ENCODE assay signal across 9 mouse cellular contexts in the genomic region with DNA sequence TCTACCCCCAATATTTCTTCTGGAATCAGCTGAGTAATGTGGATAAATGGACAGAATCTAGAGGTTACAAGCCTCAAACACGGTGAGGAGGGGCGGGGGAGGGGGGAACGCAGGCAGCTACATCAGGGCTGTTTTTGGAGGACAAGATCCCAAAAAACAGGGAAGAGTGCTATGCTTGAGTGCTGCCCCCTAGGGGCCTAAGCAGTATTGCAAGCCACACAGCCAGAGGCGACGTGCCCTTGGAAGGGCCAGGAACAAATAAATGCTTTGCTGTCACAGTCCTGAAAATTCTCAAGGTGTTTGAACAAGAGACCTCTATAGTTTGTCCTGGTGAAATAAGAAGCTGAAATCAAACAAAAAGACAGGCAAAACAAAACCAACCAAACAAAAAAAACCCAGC. TPM values are rescaled to one million over a fixed set of nuclear protein-coding genes. Genes with fewer than 3 reads are reported as not detected.
DNase-seq lines count a peak whose midpoint lies in the region; ATAC-seq and TF ChIP-seq lines count a peak whose summit lies in the region.
"Had no signal": no experiment of that assay in that cellular context is flagged by ENCODE, and none has a peak within 500 bp of the region (broad histone marks: within the 10 kb centered on the region; RNA-seq: fewer than 3 reads in every experiment).

No protein-coding gene starts in this region.

- intact Hi-C loops in heart, postnatal 10 days (cut with DNase I) = no loop called here
- intact Hi-C loops in left cerebral cortex, postnatal 25 days (cut with DNase I) = loop anchor here (2.0 kb wide), 1 partner anchor 45 kb away; no protein-coding TSS in a partner anchor

- no peaks in the 10 kb centered on the region for H3K27me3 ChIP-seq in hindbrain, embryonic 11.5 days (ENCODE audit: control insufficient read depth, insufficient read depth, low read length)
- H3K27me3 ChIP-seq in hindbrain, embryonic 16.5 days (replicated peaks; ENCODE audit: control insufficient read depth, insufficient read depth, low read length) = no peaks in the 10 kb centered on the region
- no peaks in the 10 kb centered on the region for H3K27me3 ChIP-seq in Patski
- H3K27me3 ChIP-seq: lung, embryonic 15.5 days had no signal

- no peak for ATAC-seq in hindbrain, embryonic 11.5 days (ENCODE audit: low FRiP score)
- ATAC-seq in hindbrain, embryonic 16.5 days = no peak
- ATAC-seq in Patski = no peak

- no peak overlapping the region for H3K9ac ChIP-seq in hindbrain, embryonic 11.5 days (ENCODE audit: low read depth, low read length)
- H3K9ac ChIP-seq in hindbrain, embryonic 16.5 days (ENCODE audit: low read depth, low read length) = no peak overlapping the region
- H3K9ac ChIP-seq: lung, embryonic 15.5 days had no signal

- in situ Hi-C loops in Patski (cut with MboI; ENCODE audit: low pct_unique_long_range_greater_than_20kb) = no loop called here

- no peak overlapping the region for H3K4me3 ChIP-seq in hindbrain, embryonic 11.5 days (ENCODE audit: low read depth, low read length)
- no peak overlapping the region for H3K4me3 ChIP-seq in hindbrain, embryonic 16.5 days (ENCODE audit: low read length)
- H3K4me3 ChIP-seq: lung, embryonic 15.5 days had no signal

- H3K36me3 ChIP-seq in hindbrain, embryonic 11.5 days (ENCODE audit: control insufficient read depth, insufficient read depth, low read length) = no peaks in the 10 kb centered on the region
- H3K36me3 ChIP-seq in hindbrain, embryonic 16.5 days (ENCODE audit: control insufficient read depth, insufficient read depth, low read length) = no peaks in the 10 kb centered on the region; the same call in 1 of the 2 replicates
- H3K36me3 ChIP-seq: lung, embryonic 15.5 days had no signal

- POLR2A ChIA-PET in Patski (lab: Charles Lee) = interaction anchor here (0.6 to 2.0 kb wide), 5 partner anchors 10 to 186 kb away, joined by 3 to 8 read pairs (median 5); no protein-coding TSS in a partner anchor

- no peaks in the 10 kb centered on the region for H3K9me3 ChIP-seq in hindbrain, embryonic 11.5 days (ENCODE audit: control insufficient read depth, low read length)
- H3K9me3 ChIP-seq in hindbrain, embryonic 16.5 days (ENCODE audit: control insufficient read depth, low read length) = no peaks in the 10 kb centered on the region
- H3K9me3 ChIP-seq: lung, embryonic 15.5 days had no signal

- H3K27ac ChIP-seq in hindbrain, embryonic 11.5 days (ENCODE audit: low read depth, low read length) = no peak overlapping the region
- H3K27ac ChIP-seq in hindbrain, embryonic 16.5 days (ENCODE audit: low read depth, low read length) = no peak overlapping the region
- H3K27ac ChIP-seq: lung, embryonic 15.5 days had no signal

- TF ChIP-seq CTCF in Patski (IDR thresholded peaks at IDR 0.05) = peak; percentile 97

- 0 out of 2 replicates have a peak, but pooled peaks cover 3% of the 10 kb centered on the region for H3K4me1 ChIP-seq in hindbrain, embryonic 11.5 days (replicated peaks; ENCODE audit: control insufficient read depth, insufficient read depth, low read length)
- peaks cover 8% of the 10 kb centered on the region for H3K4me1 ChIP-seq in hindbrain, embryonic 16.5 days (ENCODE audit: control insufficient read depth, insufficient read depth, low read depth, low read length)

- CTCF ChIA-PET in Patski (lab: Charles Lee) = interaction anchor here (1.0 to 3.7 kb wide), 11 partner anchors 10 to 107 kb away, joined by 3 to 32 read pairs (median 5); no protein-coding TSS in a partner anchor

- H3K4me2 ChIP-seq in hindbrain, embryonic 11.5 days (replicated peaks; ENCODE audit: low read depth, low read length) = no peak overlapping the region
- H3K4me2 ChIP-seq in hindbrain, embryonic 16.5 days (ENCODE audit: low read length) = no peak overlapping the region
- H3K4me2 ChIP-seq: lung, embryonic 15.5 days had no signal

- WGBS in hindbrain, embryonic 11.5 days = 8% methylated on average over 5 of the region's 5 CpGs
- WGBS in hindbrain, embryonic 16.5 days = 4% methylated on average over 5 of the region's 5 CpGs

- DNase-seq in hindbrain, embryonic 11.5 days (ENCODE audit: low spot score) = peak; percentile 92
- no peak for DNase-seq in Patski (ENCODE audit: low read depth, low spot score)
- DNase-seq in cerebellum, postnatal 36 days = peak; percentile 88 to 89
- DNase-seq in heart, postnatal 10 days = peak; percentile 84 to 93
- DNase-seq in left cerebral cortex, postnatal 25 days (ENCODE audit: low spot score in 2 of 2) = peak; percentile 79 to 83
- peak; percentile 65 for DNase-seq in ovary, postnatal 10 days (ENCODE audit: low spot score)
- peak; percentile 84 for DNase-seq in thymus, postnatal 14 days

RNA-seq across cellular contexts. Expression of a gene that starts 3.6 kb away (rescaled TPM):
- polyA plus RNA-seq in hindbrain, embryonic 11.5 days (2014; fragmentation: Nextera tagmentation; extraction: Ambion mirVana) = 5,018 and 5,123 TPM in 2 replicates
- 4,094 and 4,423 TPM in 2 replicates for polyA plus RNA-seq in hindbrain, embryonic 16.5 days (2015; fragmentation: Nextera tagmentation; extraction: Ambion mirVana)
- 3,491 TPM for polyA plus RNA-seq in Patski (2021)
- 100 to 1,000 TPM; 943 to 992 TPM for total RNA-seq in heart, postnatal 10 days (2021)
- 1,000 to 10,000 TPM; 1,922 to 2,079 TPM for total RNA-seq in left cerebral cortex, postnatal 25 days (2021)

RNA-seq across cellular contexts. Expression of a gene that starts 22.8 kb away (rescaled TPM):
- polyA plus RNA-seq in hindbrain, embryonic 11.5 days (2014; fragmentation: Nextera tagmentation; extraction: Ambion mirVana) = 17.7 and 19.3 TPM in 2 replicates
- 29.1 and 29.6 TPM in 2 replicates for polyA plus RNA-seq in hindbrain, embryonic 16.5 days (2015; fragmentation: Nextera tagmentation; extraction: Ambion mirVana)
- 46.9 TPM for polyA plus RNA-seq in Patski (2021)
- total RNA-seq in heart, postnatal 10 days (2021) = 10 to 100 TPM; 43.2 to 44.3 TPM
- total RNA-seq in left cerebral cortex, postnatal 25 days (2021) = 100 to 1,000 TPM; 215 to 216 TPM

RNA-seq across cellular contexts. Expression of a gene that starts 32.6 kb away (rescaled TPM):
- 784 and 787 TPM in 2 replicates for polyA plus RNA-seq in hindbrain, embryonic 11.5 days (2014; fragmentation: Nextera tagmentation; extraction: Ambion mirVana)
- 223 and 239 TPM in 2 replicates for polyA plus RNA-seq in hindbrain, embryonic 16.5 days (2015; fragmentation: Nextera tagmentation; extraction: Ambion mirVana)
- 147 TPM for polyA plus RNA-seq in Patski (2021)
- total RNA-seq in heart, postnatal 10 days (2021) = 10 to 100 TPM; 73.1 to 82.9 TPM
- total RNA-seq in left cerebral cortex, postnatal 25 days (2021) = 10 to 100 TPM; 32.3 to 32.6 TPM
